Mouse (Mus musculus): ENCODE results near the gene Gm20388. TPM values are rescaled to one million over a fixed set of nuclear protein-coding genes. Genes with fewer than 3 reads are reported as not detected.

Gm20388 gene
- polyA plus RNA-seq, 1 experiment: 18.7 TPM

- Histone ChIP-seq H3K27ac (ENCODE audit: insufficient read depth, low read length) (peak overlapping the region; percentile 80), H3K4me1 (ENCODE audit: control insufficient read depth, insufficient read depth, low read length) (peaks cover 30% of the 10 kb centered on the region), H3K27me3 (ENCODE audit: control insufficient read depth, insufficient read depth, low read length) (no peaks in the 10 kb centered on the region), H3K4me3 (replicated peaks; ENCODE audit: insufficient read depth, low read depth, low read length) (peak overlapping the region; percentile 76)
- TF ChIP-seq CTCF (IDR thresholded peaks at IDR 0.05; ENCODE audit: borderline replicate concordance, insufficient read depth, low read depth, low read length) (no peak), POLR2A (IDR thresholded peaks at IDR 0.05; ENCODE audit: borderline replicate concordance, insufficient read depth, low read length) (no peak)
- DNase-seq: peak; percentile 44 to 46
- 13% methylated on average over 6 of the region's 6 CpGs for WGBS
Measured at GRCm38 (mm10) chr8:122566766-122567165, 2656.1 kb downstream of the Gm20388 start.

- H3K4me1 ChIP-seq (ENCODE audit: control insufficient read depth, insufficient read depth, low read length): peaks cover 33% of the 10 kb centered on the region
- TF ChIP-seq POLR2A (IDR thresholded peaks at IDR 0.05; ENCODE audit: borderline replicate concordance, insufficient read depth, low read length) (peak; percentile 81), CTCF (IDR thresholded peaks at IDR 0.05; ENCODE audit: borderline replicate concordance, insufficient read depth, low read depth, low read length) (no peak)
- H3K27me3 ChIP-seq (ENCODE audit: control insufficient read depth, insufficient read depth, low read length): no peaks in the 10 kb centered on the region
- H3K4me3 ChIP-seq (replicated peaks; ENCODE audit: insufficient read depth, low read depth, low read length): peak within 1 kb of the TSS; percentile 76
- DNase-seq: peak; percentile 96 to 97
- H3K27ac ChIP-seq (ENCODE audit: insufficient read depth, low read length): peak within 1 kb of the TSS; percentile 80
- WGBS: under 1% methylated on average over 62 of the region's 62 CpGs
Measured at GRCm38 (mm10) chr8:122567361-122568108, 2656.9 kb downstream of the Gm20388 start, which contains the start of gene Cdt1. Gene Cdt1, plus strand, starts transcription at chr8:122568015.

GRCm38 (mm10) chr8:122568109-122568504 lies 2657.5 kb downstream of the Gm20388 start:
- H3K4me1 ChIP-seq (ENCODE audit: control insufficient read depth, insufficient read depth, low read length): peaks cover 33% of the 10 kb centered on the region
- H3K27me3 ChIP-seq (ENCODE audit: control insufficient read depth, insufficient read depth, low read length): no peaks in the 10 kb centered on the region
- H3K4me3 ChIP-seq (replicated peaks; ENCODE audit: insufficient read depth, low read depth, low read length): peak overlapping the region; percentile 76
- WGBS: under 1% methylated on average over 34 of the region's 34 CpGs
- no peak for DNase-seq
- no peak overlapping the region for H3K27ac ChIP-seq (ENCODE audit: insufficient read depth, low read length)
- no peak for TF ChIP-seq CTCF (IDR thresholded peaks at IDR 0.05; ENCODE audit: borderline replicate concordance, insufficient read depth, low read depth, low read length)
- TF ChIP-seq POLR2A (IDR thresholded peaks at IDR 0.05; ENCODE audit: borderline replicate concordance, insufficient read depth, low read length): no peak

GRCm38 (mm10) chr8:122568881-122569309 lies 2658.3 kb downstream of the Gm20388 start:
- Histone ChIP-seq H3K4me1 (ENCODE audit: control insufficient read depth, insufficient read depth, low read length) (peaks cover 33% of the 10 kb centered on the region), H3K27me3 (ENCODE audit: control insufficient read depth, insufficient read depth, low read length) (no peaks in the 10 kb centered on the region), H3K4me3 (replicated peaks; ENCODE audit: insufficient read depth, low read depth, low read length) (no peak overlapping the region), H3K27ac (ENCODE audit: insufficient read depth, low read length) (no peak overlapping the region)
- TF ChIP-seq POLR2A (IDR thresholded peaks at IDR 0.05; ENCODE audit: borderline replicate concordance, insufficient read depth, low read length) (no peak), CTCF (IDR thresholded peaks at IDR 0.05; ENCODE audit: borderline replicate concordance, insufficient read depth, low read depth, low read length) (no peak)
- DNase-seq: peak in 1 of 2 experiments; percentile 31
- WGBS: 36% methylated on average over 10 of the region's 10 CpGs

- H3K4me3 ChIP-seq (replicated peaks; ENCODE audit: insufficient read depth, low read depth, low read length): no peak overlapping the region
Measured at GRCm38 (mm10) chr8:122569329-122569728, 2658.7 kb downstream of the Gm20388 start.

GRCm38 (mm10) chr8:122569996-122570395 lies 2659.4 kb downstream of the Gm20388 start:
- no peak for DNase-seq
- no peak overlapping the region for H3K27ac ChIP-seq (ENCODE audit: insufficient read depth, low read length)
- no peaks in the 10 kb centered on the region for H3K27me3 ChIP-seq (ENCODE audit: control insufficient read depth, insufficient read depth, low read length)
- no peak overlapping the region for H3K4me3 ChIP-seq (replicated peaks; ENCODE audit: insufficient read depth, low read depth, low read length)
- H3K4me1 ChIP-seq (ENCODE audit: control insufficient read depth, insufficient read depth, low read length): peaks cover 39% of the 10 kb centered on the region
- TF ChIP-seq POLR2A (IDR thresholded peaks at IDR 0.05; ENCODE audit: borderline replicate concordance, insufficient read depth, low read length): no peak
- no peak for TF ChIP-seq CTCF (IDR thresholded peaks at IDR 0.05; ENCODE audit: borderline replicate concordance, insufficient read depth, low read depth, low read length)
- WGBS: 81% methylated on average over 16 of the region's 16 CpGs

More at GRCm38 (mm10) chr8:122569329-122569728, 2658.7 kb downstream of the Gm20388 start:
- 63% methylated on average over 9 of the region's 9 CpGs for WGBS
- DNase-seq: no peak
- Histone ChIP-seq H3K27me3 (ENCODE audit: control insufficient read depth, insufficient read depth, low read length) (no peaks in the 10 kb centered on the region), H3K27ac (ENCODE audit: insufficient read depth, low read length) (no peak overlapping the region), H3K4me1 (ENCODE audit: control insufficient read depth, insufficient read depth, low read length) (peaks cover 33% of the 10 kb centered on the region)
- TF ChIP-seq CTCF (IDR thresholded peaks at IDR 0.05; ENCODE audit: borderline replicate concordance, insufficient read depth, low read depth, low read length) (no peak), POLR2A (IDR thresholded peaks at IDR 0.05; ENCODE audit: borderline replicate concordance, insufficient read depth, low read length) (no peak)

- no peak for TF ChIP-seq POLR2A (IDR thresholded peaks at IDR 0.05; ENCODE audit: borderline replicate concordance, insufficient read depth, low read length)
- TF ChIP-seq CTCF (IDR thresholded peaks at IDR 0.05; ENCODE audit: borderline replicate concordance, insufficient read depth, low read depth, low read length): no peak
- DNase-seq: peak; percentile 72 to 81
- no peaks in the 10 kb centered on the region for H3K27me3 ChIP-seq (ENCODE audit: control insufficient read depth, insufficient read depth, low read length)
- WGBS: 25% methylated on average over 11 of the region's 11 CpGs
- no peak overlapping the region for H3K4me3 ChIP-seq (replicated peaks; ENCODE audit: insufficient read depth, low read depth, low read length)
- H3K4me1 ChIP-seq (ENCODE audit: control insufficient read depth, insufficient read depth, low read length): peaks cover 45% of the 10 kb centered on the region
- no peak overlapping the region for H3K27ac ChIP-seq (ENCODE audit: insufficient read depth, low read length)
Measured at GRCm38 (mm10) chr8:122571153-122571552, 2660.5 kb downstream of the Gm20388 start.

- H3K4me3 ChIP-seq (replicated peaks; ENCODE audit: insufficient read depth, low read depth, low read length): no peak overlapping the region
- peaks cover 42% of the 10 kb centered on the region for H3K4me1 ChIP-seq (ENCODE audit: control insufficient read depth, insufficient read depth, low read length)
- no peak for DNase-seq
- 71% methylated on average over 17 of the region's 17 CpGs for WGBS
- TF ChIP-seq POLR2A (IDR thresholded peaks at IDR 0.05; ENCODE audit: borderline replicate concordance, insufficient read depth, low read length) (no peak), CTCF (IDR thresholded peaks at IDR 0.05; ENCODE audit: borderline replicate concordance, insufficient read depth, low read depth, low read length) (no peak)
- H3K27ac ChIP-seq (ENCODE audit: insufficient read depth, low read length): no peak overlapping the region
- no peaks in the 10 kb centered on the region for H3K27me3 ChIP-seq (ENCODE audit: control insufficient read depth, insufficient read depth, low read length)
Measured at GRCm38 (mm10) chr8:122571750-122572267, 2661.2 kb downstream of the Gm20388 start.
